Mouse (Mus musculus) olfactory bulb, adult 2 months (tissue): ENCODE data around the gene Col6a2.

Experiments used
- CTCF ChIP-seq: fragments of 200-500 bp; IDR thresholded peaks from 2 replicates; pipeline ENCODE4 v1.5.1; 2012; ENCODE audit warnings: low read depth, mild to moderate bottlenecking, low read length, moderate library complexity; ENCODE audit not compliant: insufficient read depth
- POLR2A ChIP-seq: fragments of 200-500 bp; IDR thresholded peaks from 2 replicates; pipeline ENCODE4 v1.6.1; 2012; ENCODE audit warnings: mild to moderate bottlenecking, low read depth, low read length, moderate library complexity; ENCODE audit not compliant: insufficient read depth

DNA sequence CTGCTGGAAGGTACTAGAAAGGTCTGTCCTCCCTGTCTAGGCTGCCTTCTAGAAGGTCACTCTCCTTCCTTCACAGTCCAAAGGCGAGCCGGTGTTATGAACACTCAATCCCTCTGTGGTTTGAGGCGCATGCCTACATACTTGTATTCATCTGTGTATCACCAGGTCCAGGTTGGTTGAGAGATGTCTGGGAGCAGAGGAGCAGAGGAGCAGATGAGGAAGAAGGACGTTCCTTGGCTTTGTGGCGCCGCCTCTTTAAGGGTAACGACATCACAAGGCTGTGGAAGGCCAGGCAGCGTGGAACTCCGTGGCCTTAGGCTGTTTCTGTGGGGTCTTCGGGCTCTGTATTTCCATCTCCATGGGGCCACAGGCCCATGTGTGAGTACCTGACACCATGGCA is 61.5 kb downstream of the Col6a2 start, which contains the start of gene Spatc1l:
- TF ChIP-seq POLR2A: no peak
- no peak for TF ChIP-seq CTCF
